Mouse (Mus musculus): ENCODE measurements at regions not wholly inside any gene's neighbourhood (a gene's known extent, or its start where the extent isn't known, plus 50 kb on each side); places are given as distances from the start of the nearest gene placed in this dataset.

- TF ChIP-seq CTCF (IDR thresholded peaks at IDR 0.05; ENCODE audit: low read depth) (no peak), EP300 (IDR thresholded peaks at IDR 0.05; ENCODE audit: low read depth) (no peak)
Observed at GRCm38 (mm10) chr2:137413432-137413831, 297.0 kb upstream of the Jag1 start.

Data from liver, embryonic 14.5 days (tissue).